Mouse (Mus musculus) heart, adult 10 weeks (tissue): ENCODE results near the gene Myh10. TPM values are rescaled to one million over a fixed set of nuclear protein-coding genes. Genes with fewer than 3 reads are reported as not detected.

ENCODE experiments used
- polyA plus RNA-seq: library from polyadenylated mRNA; stranded (reverse); fragments of 350-450 nt; fragmentation: Illumina TruSeq; extraction: RNeasy Lipid Tissue Mini Kit (QIAGEN cat#74804); gene quantifications from one replicate; pipeline ENCODE4 v1.2.3, GENCODE M21; 2014; ENCODE audit warnings: low read depth, low replicate concordance

Myh10 gene
- 24.2 TPM for polyA plus RNA-seq

DNA sequence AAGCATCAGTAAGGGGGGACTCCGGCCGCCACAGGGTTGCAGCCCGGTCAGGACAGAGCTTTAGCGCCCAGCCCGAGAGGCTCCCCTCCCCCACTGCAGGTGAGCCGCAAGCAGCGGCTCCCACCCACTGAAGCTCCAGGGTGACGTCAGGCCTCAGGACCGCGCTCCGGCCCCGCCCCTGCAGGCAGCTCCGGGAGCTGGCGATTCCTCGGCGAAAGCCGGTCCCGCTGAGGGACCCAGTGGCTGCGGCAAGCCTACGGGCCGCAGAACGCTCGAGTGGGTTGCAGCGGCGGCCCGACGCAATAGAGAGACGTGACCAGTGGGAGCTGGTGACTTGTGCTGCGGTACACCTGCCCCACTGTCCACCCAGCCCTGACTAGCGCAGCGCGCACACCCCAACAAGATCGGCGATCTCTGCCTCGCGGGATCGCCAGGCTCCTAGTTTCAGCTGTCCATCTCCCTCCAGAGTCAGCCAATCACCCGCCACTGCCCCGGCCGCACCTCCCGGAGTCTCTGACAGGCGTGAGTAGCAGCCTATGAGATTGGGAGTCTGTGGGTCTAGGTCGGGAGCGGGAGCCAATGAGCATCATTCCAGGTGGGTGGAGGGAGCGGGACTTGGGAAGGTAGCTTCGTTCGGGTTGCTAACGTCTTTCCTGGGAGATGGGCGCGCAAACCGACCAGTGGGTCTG lies at the start of gene Myh10:
Gene Myh10, plus strand, starts transcription at position 239 of the 689 bp plus-strand sequence.

Other genes with a start within 250 kb of the Myh10 start
- 4.7 TPM for gene Pik3r6, start 188.5 kb upstream of the Myh10 start, polyA plus RNA-seq
- gene Mfsd6l, start 135.4 kb upstream of the Myh10 start, polyA plus RNA-seq, result 0.29 TPM
- not detected for gene Ccdc42, start 104.5 kb upstream of the Myh10 start, polyA plus RNA-seq
- gene Ndel1, start 180.3 kb downstream of the Myh10 start, polyA plus RNA-seq, result 64.2 TPM
- not detected for gene Rnf222, start 197.0 kb downstream of the Myh10 start, polyA plus RNA-seq
- gene Rpl26, start 210.0 kb downstream of the Myh10 start, polyA plus RNA-seq, result 1,087 TPM
- gene Odf4, start 235.5 kb downstream of the Myh10 start, polyA plus RNA-seq, result not detected